Mouse (Mus musculus) hindbrain, embryonic 12.5 days (tissue): ENCODE measurements at regions not wholly inside any gene's neighbourhood (a gene's known extent, or its start where the extent isn't known, plus 50 kb on each side); places are given as distances from the start of the nearest gene placed in this dataset.

ENCODE experiments used
- ATAC-seq: fragments of 200-750 bp; cut with Nextera tagmentation; 2 replicates; pipeline ENCODE4 v1.8.0; 2017; ENCODE audit warnings: moderate TSS enrichment; ENCODE audit not compliant: low FRiP score
- H3K27ac ChIP-seq: fragments of 300-500 bp; sonication (generic); 2 replicates; pipeline ENCODE4 v1.5.1; 2016; ENCODE audit warnings: mild to moderate bottlenecking
- H3K27me3 ChIP-seq: fragments of 300-500 bp; sonication (generic); 2 replicates; pipeline ENCODE4 v1.6.1; 2016; ENCODE audit warnings: mild to moderate bottlenecking
- H3K36me3 ChIP-seq: fragments of 300-500 bp; sonication (generic); 2 replicates; pipeline ENCODE4 v1.6.1; 2016; ENCODE audit warnings: mild to moderate bottlenecking
- H3K4me1 ChIP-seq: fragments of 300-500 bp; sonication (generic); 2 replicates; pipeline ENCODE4 v1.6.1; 2016
- H3K4me2 ChIP-seq: fragments of 300-500 bp; sonication (generic); replicated peaks from 2 replicates; pipeline ENCODE4 v1.6.1; 2016; ENCODE audit warnings: mild to moderate bottlenecking
- H3K4me3 ChIP-seq: fragments of 300-500 bp; sonication (generic); 2 replicates; pipeline ENCODE4 v1.5.1; 2016; ENCODE audit warnings: mild to moderate bottlenecking
- H3K9ac ChIP-seq: fragments of 300-500 bp; sonication (generic); 2 replicates; pipeline ENCODE4 v1.6.1; 2016; ENCODE audit warnings: mild to moderate bottlenecking, moderate library complexity
- H3K9me3 ChIP-seq: fragments of 300-500 bp; sonication (generic); replicated peaks from 2 replicates; pipeline ENCODE4 v1.6.1; 2016; ENCODE audit warnings: mild to moderate bottlenecking
- WGBS: fragments of 180-500 bp; shearing (Covaris S2); methylation state at CpG from one replicate; pipeline ENCODE4 v1.1.7; 2016; 5-methylcytosine and 5-hydroxymethylcytosine counted together

- Histone ChIP-seq H3K9me3 (no peaks in the 10 kb centered on the region), H3K27ac (no peak overlapping the region), H3K36me3 (no peaks in the 10 kb centered on the region), H3K9ac (no peak overlapping the region), H3K4me3 (no peak overlapping the region), H3K27me3 (no peaks in the 10 kb centered on the region), H3K4me2 (no peak overlapping the region), H3K4me1 (peaks cover 5% of the 10 kb centered on the region)
- 72% methylated on average over 2 of the region's 2 CpGs for WGBS
- ATAC-seq: no peak
Measured at GRCm38 (mm10) chr7:111368296-111369004, 285.6 kb upstream of the Eif4g2 start.

- WGBS: 90% methylated on average over 4 of the region's 4 CpGs
- no peak overlapping the region for H3K4me2 ChIP-seq
- H3K36me3 ChIP-seq: no peaks in the 10 kb centered on the region
- H3K9ac ChIP-seq: no peak overlapping the region
- no peak overlapping the region for H3K4me3 ChIP-seq
- H3K9me3 ChIP-seq: no peaks in the 10 kb centered on the region
- peaks cover 5% of the 10 kb centered on the region for H3K4me1 ChIP-seq
- no peak for ATAC-seq
- no peak overlapping the region for H3K27ac ChIP-seq
- H3K27me3 ChIP-seq: no peaks in the 10 kb centered on the region
Measured at GRCm38 (mm10) chr7:111366951-111367653, 284.3 kb upstream of the Eif4g2 start.

- peaks cover 1% of the 10 kb centered on the region for H3K4me1 ChIP-seq
- WGBS: 70% methylated on average over 5 of the region's 5 CpGs
- H3K4me3 ChIP-seq: no peak overlapping the region
- no peaks in the 10 kb centered on the region for H3K9me3 ChIP-seq
- no peak overlapping the region for H3K9ac ChIP-seq
- H3K27ac ChIP-seq: no peak overlapping the region
- H3K27me3 ChIP-seq: no peaks in the 10 kb centered on the region
- ATAC-seq: no peak
- no peaks in the 10 kb centered on the region for H3K36me3 ChIP-seq
- no peak overlapping the region for H3K4me2 ChIP-seq
Measured at GRCm38 (mm10) chr7:111365384-111365783, 282.6 kb upstream of the Eif4g2 start.

GRCm38 (mm10) chr7:111363206-111363605 is 280.4 kb upstream of the Eif4g2 start:
- Histone ChIP-seq H3K9ac (no peak overlapping the region), H3K4me1 (no peaks in the 10 kb centered on the region), H3K27me3 (no peaks in the 10 kb centered on the region), H3K4me2 (no peak overlapping the region), H3K4me3 (no peak overlapping the region), H3K36me3 (no peaks in the 10 kb centered on the region), H3K9me3 (no peaks in the 10 kb centered on the region), H3K27ac (no peak overlapping the region)
- 86% methylated on average over 5 of the region's 5 CpGs for WGBS
- no peak for ATAC-seq

DNA sequence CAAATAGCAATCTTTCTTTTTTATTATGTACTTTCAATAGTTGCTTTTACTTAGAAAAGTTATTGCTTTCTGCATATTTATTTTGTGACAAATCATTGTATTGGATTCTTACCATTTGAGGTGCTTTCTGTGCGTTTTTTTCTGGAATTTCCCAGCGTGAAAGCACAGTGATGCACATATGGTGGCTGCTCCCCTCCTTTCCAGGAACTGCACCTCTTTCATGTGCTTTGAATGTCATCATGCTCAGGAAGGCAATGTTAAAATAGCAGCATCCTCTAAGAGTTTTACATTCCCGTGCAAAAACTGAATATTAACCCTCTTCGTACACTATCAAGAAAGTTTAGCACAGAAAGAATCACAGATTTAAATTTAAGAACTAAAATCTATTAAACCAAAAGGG is 279.8 kb upstream of the Eif4g2 start:
- Histone ChIP-seq H3K36me3 (no peaks in the 10 kb centered on the region), H3K4me1 (no peaks in the 10 kb centered on the region), H3K27me3 (no peaks in the 10 kb centered on the region), H3K4me3 (no peak overlapping the region), H3K9me3 (no peaks in the 10 kb centered on the region), H3K9ac (no peak overlapping the region), H3K4me2 (no peak overlapping the region), H3K27ac (no peak overlapping the region)
- 82% methylated on average over 4 of the region's 4 CpGs for WGBS
- ATAC-seq: no peak

GRCm38 (mm10) chr7:111355088-111355656 is 272.3 kb upstream of the Eif4g2 start:
- WGBS: 85% methylated on average over 2 of the region's 2 CpGs

DNA sequence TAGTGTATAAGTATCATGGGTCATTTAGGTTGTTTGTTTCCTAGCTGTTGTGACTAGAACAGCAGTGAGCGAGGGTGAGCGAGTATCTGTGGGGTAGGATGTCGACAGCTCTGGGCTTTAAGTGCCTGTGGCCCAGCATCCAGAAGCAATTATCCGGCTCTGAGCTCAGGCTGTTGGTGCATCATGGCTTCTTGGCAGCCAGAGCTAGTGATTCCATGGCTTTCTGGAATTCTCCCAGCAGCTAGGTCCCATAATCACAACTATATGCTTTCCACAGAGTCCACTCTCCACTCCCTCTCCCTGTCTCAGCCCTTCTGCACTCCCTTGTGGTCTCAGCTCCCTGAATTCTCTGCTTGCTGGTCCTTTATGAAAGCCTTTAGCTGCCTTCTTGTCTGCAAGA is 271.2 kb upstream of the Eif4g2 start:
- WGBS: 88% methylated on average over 4 of the region's 4 CpGs
- H3K9ac ChIP-seq: no peak overlapping the region
- no peak overlapping the region for H3K4me2 ChIP-seq
- H3K9me3 ChIP-seq: no peaks in the 10 kb centered on the region
- ATAC-seq: no peak
- H3K4me1 ChIP-seq: peaks cover 4% of the 10 kb centered on the region; the same call in 1 of the 2 replicates
- H3K36me3 ChIP-seq: no peaks in the 10 kb centered on the region
- no peak overlapping the region for H3K4me3 ChIP-seq
- no peaks in the 10 kb centered on the region for H3K27me3 ChIP-seq
- H3K27ac ChIP-seq: no peak overlapping the region

More at GRCm38 (mm10) chr7:111355088-111355656, 272.3 kb upstream of the Eif4g2 start:
- no peak for ATAC-seq
- H3K9ac ChIP-seq: no peak overlapping the region
- peaks cover 4% of the 10 kb centered on the region; the same call in 1 of the 2 replicates for H3K4me1 ChIP-seq
- no peaks in the 10 kb centered on the region for H3K27me3 ChIP-seq
- no peak overlapping the region for H3K4me3 ChIP-seq
- no peak overlapping the region for H3K4me2 ChIP-seq
- no peaks in the 10 kb centered on the region for H3K36me3 ChIP-seq
- no peak overlapping the region for H3K27ac ChIP-seq
- H3K9me3 ChIP-seq: no peaks in the 10 kb centered on the region

GRCm38 (mm10) chr7:111352176-111352575 is 269.3 kb upstream of the Eif4g2 start:
- no peak overlapping the region for H3K4me2 ChIP-seq
- H3K27me3 ChIP-seq: no peaks in the 10 kb centered on the region
- no peak for ATAC-seq
- H3K4me1 ChIP-seq: peaks cover 3% of the 10 kb centered on the region; the same call in 1 of the 2 replicates
- WGBS: 95% methylated on average over 2 of the region's 2 CpGs
- no peak overlapping the region for H3K4me3 ChIP-seq
- no peak overlapping the region for H3K9ac ChIP-seq
- H3K27ac ChIP-seq: no peak overlapping the region
- no peaks in the 10 kb centered on the region for H3K9me3 ChIP-seq
- no peaks in the 10 kb centered on the region for H3K36me3 ChIP-seq

GRCm38 (mm10) chr7:111345117-111345516 is 262.3 kb upstream of the Eif4g2 start:
- Histone ChIP-seq H3K36me3 (no peaks in the 10 kb centered on the region), H3K27me3 (no peaks in the 10 kb centered on the region), H3K4me2 (no peak overlapping the region), H3K4me1 (no peaks in the 10 kb centered on the region), H3K4me3 (no peak overlapping the region), H3K9ac (no peak overlapping the region), H3K9me3 (no peaks in the 10 kb centered on the region), H3K27ac (no peak overlapping the region)
- WGBS: 79% methylated on average over 1 of the region's 1 CpGs
- no peak for ATAC-seq

DNA sequence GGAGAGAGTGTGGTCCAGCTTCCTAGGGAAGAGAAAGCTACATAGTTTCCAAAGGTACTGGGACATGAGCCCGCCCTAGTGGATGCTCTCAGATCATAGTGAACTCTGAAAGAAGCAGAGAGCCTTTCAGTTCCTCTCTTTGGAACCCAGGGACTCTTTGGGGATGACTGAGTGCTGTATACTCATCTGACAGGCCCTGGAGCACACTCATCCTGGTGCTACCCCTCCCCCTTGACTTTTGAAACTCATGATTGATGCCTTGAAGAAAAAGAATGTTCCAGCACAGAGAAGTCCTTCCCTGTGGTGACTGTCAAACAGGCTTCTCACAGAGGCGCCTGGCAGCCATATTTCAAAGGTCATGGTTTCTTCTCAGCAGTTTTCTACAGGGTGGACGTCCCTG is 254.2 kb upstream of the Eif4g2 start:
- no peaks in the 10 kb centered on the region for H3K4me1 ChIP-seq
- H3K27ac ChIP-seq: no peak overlapping the region
- no peak overlapping the region for H3K4me3 ChIP-seq
- H3K4me2 ChIP-seq: no peak overlapping the region
- no peaks in the 10 kb centered on the region for H3K36me3 ChIP-seq
- WGBS: 53% methylated on average over 3 of the region's 3 CpGs
- ATAC-seq: no peak
- no peaks in the 10 kb centered on the region for H3K27me3 ChIP-seq
- H3K9me3 ChIP-seq: no peaks in the 10 kb centered on the region
- no peak overlapping the region for H3K9ac ChIP-seq

DNA sequence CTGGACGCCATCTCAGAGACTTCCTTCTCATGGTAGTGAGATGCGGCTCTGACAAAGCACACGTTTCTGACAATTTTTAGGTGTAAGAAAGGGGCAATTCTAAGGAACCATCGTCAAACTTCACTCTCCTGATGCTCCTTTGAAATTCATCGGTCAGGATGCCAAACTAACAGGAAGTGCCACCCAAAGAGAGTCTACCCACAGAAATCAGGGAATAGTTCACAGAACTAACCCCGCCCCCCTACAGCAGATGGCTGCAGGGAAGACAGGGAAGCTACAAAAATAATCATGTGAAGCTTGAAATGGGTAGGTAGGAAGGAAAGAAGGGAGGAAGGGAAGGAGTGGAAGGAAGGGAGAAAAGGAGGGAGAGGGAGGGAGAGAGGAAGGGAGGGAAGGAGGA is 240.1 kb upstream of the Eif4g2 start:
- Histone ChIP-seq H3K9ac (no peak overlapping the region), H3K36me3 (no peaks in the 10 kb centered on the region), H3K27me3 (no peaks in the 10 kb centered on the region), H3K4me1 (0 out of 2 replicates have a peak, but pooled peaks cover 2% of the 10 kb centered on the region), H3K9me3 (no peaks in the 10 kb centered on the region), H3K4me2 (no peak overlapping the region), H3K27ac (no peak overlapping the region), H3K4me3 (no peak overlapping the region)
- WGBS: 81% methylated on average over 6 of the region's 6 CpGs
- no peak for ATAC-seq

DNA sequence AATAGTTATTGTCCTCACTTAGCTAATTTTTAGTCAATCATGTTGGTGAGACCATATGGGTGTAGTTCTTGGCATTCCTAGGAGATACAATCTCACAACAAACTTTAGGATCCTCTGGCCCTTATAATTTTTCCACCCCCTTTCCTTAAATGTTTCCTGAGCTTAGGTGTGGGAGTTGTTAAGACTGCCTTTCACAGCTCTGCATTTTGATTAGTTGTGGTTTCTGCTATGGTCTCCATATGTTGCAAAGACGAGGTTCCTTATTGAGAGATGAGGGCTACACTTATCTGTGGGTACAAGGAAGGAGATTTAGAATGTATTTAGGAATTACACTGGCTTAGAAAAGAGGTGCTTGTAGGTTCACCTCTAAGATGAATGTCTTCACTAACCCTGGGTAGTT is 237.1 kb upstream of the Eif4g2 start:
- no peak overlapping the region for H3K4me3 ChIP-seq
- no peaks in the 10 kb centered on the region for H3K36me3 ChIP-seq
- 74% methylated on average over 1 of the region's 1 CpGs for WGBS
- no peak overlapping the region for H3K9ac ChIP-seq
- 0 out of 2 replicates have a peak, but pooled peaks cover 2% of the 10 kb centered on the region for H3K4me1 ChIP-seq
- no peaks in the 10 kb centered on the region for H3K27me3 ChIP-seq
- no peak overlapping the region for H3K27ac ChIP-seq
- H3K9me3 ChIP-seq: no peaks in the 10 kb centered on the region
- no peak for ATAC-seq
- H3K4me2 ChIP-seq: no peak overlapping the region
